Mouse (Mus musculus): ENCODE results near the gene Elf2. TPM values are rescaled to one million over a fixed set of nuclear protein-coding genes. Genes with fewer than 3 reads are reported as not detected.
A peak's percentile ranks its signal among the peaks of the same experiment; 100 is the strongest.

Gene Elf2
- polyA plus RNA-seq, 1 experiment: 18.2 TPM

DNA sequence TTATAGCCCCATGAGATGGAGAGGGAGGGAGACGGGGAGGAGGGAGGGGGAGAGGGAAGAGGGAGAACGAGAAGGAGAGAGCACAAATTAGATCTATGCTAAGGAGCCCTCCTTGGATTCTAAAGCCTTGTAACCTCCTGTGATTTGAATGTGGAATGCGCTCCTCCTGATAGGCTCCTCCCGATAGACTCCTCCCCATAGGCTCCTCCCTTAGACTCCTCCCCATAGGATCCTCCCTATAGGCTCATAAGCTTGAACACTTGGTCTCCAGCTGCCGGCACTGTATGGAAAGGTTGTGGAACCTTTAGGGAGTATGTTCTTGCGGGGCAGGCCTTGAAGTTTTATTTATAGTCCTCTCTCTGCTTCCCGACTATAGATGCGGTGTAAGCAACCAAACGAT is 20.6 kb upstream of the Elf2 start:
- Histone ChIP-seq H3ac (ENCODE audit: control insufficient read depth, insufficient read length) (no peak overlapping the region), H3K79me2 (ENCODE audit: control insufficient read depth, insufficient read depth) (no peaks in the 10 kb centered on the region), H3K36me3 (ENCODE audit: control insufficient read depth, insufficient read depth) (no peaks in the 10 kb centered on the region), H3K4me3 (no peak overlapping the region), H3K4me2 (ENCODE audit: low read depth) (no peak overlapping the region), H3K27me3 (ENCODE audit: control insufficient read depth, insufficient read depth, insufficient read length) (no peaks in the 10 kb centered on the region)
- TF ChIP-seq POLR2A (IDR thresholded peaks at IDR 0.05; ENCODE audit: insufficient read length, low read depth): no peak
- TF ChIP-seq MYOD1 (IDR thresholded peaks at IDR 0.05; ENCODE audit: control insufficient read depth in 1 of 3, insufficient read length in 2 of 3, low read depth in 2 of 3): no peak

DNA sequence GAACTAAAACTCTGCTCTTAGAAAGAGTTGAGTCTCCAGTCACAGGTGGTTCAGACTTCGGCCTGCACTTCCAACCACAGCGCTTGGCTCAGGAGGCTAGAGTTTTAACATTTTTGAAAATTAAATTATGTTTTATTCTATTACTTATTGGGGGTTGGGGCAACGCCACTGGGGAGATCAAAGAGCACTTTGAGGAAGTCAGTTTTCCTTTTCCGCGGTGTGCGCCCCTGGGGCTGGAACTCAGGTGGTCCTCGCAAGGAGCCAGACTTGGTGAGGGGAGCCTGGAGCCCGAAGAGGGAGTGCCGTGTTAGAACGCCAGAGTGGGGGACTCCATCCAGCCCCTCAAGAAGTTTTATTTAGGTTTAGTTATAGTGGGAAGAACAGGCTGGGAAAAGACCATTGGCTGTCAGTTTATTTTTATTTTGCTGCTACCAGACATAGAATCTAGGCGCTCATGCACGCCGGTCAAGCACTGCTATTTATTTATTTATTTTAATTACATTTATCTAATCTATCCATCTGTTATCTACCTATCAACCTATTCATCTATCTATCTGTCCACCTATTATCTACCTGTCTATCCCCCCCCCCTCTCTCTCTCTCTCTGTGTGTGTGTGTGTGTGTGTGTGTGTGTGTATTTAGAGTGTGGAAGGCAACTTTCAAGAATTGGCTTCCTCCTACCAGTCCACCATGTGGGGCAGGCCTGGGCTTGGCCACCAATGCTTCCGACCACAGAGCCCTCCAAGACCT is 19.3 kb upstream of the Elf2 start:
- Histone ChIP-seq H3K4me2 (ENCODE audit: low read depth) (no peak overlapping the region), H3ac (ENCODE audit: control insufficient read depth, insufficient read length) (peak overlapping the region; percentile 31), H3K4me3 (peak overlapping the region; percentile 66), H3K27me3 (ENCODE audit: control insufficient read depth, insufficient read depth, insufficient read length) (no peaks in the 10 kb centered on the region), H3K79me2 (ENCODE audit: control insufficient read depth, insufficient read depth) (no peaks in the 10 kb centered on the region), H3K36me3 (ENCODE audit: control insufficient read depth, insufficient read depth) (no peaks in the 10 kb centered on the region)
- TF ChIP-seq REST (IDR thresholded peaks at IDR 0.05; ENCODE audit: insufficient read depth, insufficient read length) (no peak), MYOG (IDR thresholded peaks at IDR 0.05; ENCODE audit: control insufficient read depth in 1 of 3, insufficient read depth in 1 of 3, insufficient read length in 2 of 3, low read depth in 2 of 3) (no peak), POLR2A (IDR thresholded peaks at IDR 0.05; ENCODE audit: insufficient read length, low read depth) (no peak), MYOD1 (IDR thresholded peaks at IDR 0.05; ENCODE audit: control insufficient read depth in 1 of 3, insufficient read length in 2 of 3, low read depth in 2 of 3) (no peak), SRF (IDR thresholded peaks at IDR 0.05; ENCODE audit: control insufficient read depth, insufficient read length, low read depth) (no peak), CEBPB (IDR thresholded peaks at IDR 0.05; ENCODE audit: insufficient read depth, poor library complexity, severe bottlenecking) (no peak), E2F4 (IDR thresholded peaks at IDR 0.05; ENCODE audit: insufficient read depth) (no peak), POLR2AphosphoS2 (IDR thresholded peaks at IDR 0.05; ENCODE audit: insufficient read length, low read depth) (no peak), TCF12 (IDR thresholded peaks at IDR 0.05; ENCODE audit: insufficient read depth, poor library complexity, severe bottlenecking) (no peak), TCF3 (IDR thresholded peaks at IDR 0.05; ENCODE audit: insufficient read length, low read depth) (no peak), USF1 (IDR thresholded peaks at IDR 0.05; ENCODE audit: low read depth) (no peak), MAX (IDR thresholded peaks at IDR 0.05; ENCODE audit: low read depth) (no peak)

DNA sequence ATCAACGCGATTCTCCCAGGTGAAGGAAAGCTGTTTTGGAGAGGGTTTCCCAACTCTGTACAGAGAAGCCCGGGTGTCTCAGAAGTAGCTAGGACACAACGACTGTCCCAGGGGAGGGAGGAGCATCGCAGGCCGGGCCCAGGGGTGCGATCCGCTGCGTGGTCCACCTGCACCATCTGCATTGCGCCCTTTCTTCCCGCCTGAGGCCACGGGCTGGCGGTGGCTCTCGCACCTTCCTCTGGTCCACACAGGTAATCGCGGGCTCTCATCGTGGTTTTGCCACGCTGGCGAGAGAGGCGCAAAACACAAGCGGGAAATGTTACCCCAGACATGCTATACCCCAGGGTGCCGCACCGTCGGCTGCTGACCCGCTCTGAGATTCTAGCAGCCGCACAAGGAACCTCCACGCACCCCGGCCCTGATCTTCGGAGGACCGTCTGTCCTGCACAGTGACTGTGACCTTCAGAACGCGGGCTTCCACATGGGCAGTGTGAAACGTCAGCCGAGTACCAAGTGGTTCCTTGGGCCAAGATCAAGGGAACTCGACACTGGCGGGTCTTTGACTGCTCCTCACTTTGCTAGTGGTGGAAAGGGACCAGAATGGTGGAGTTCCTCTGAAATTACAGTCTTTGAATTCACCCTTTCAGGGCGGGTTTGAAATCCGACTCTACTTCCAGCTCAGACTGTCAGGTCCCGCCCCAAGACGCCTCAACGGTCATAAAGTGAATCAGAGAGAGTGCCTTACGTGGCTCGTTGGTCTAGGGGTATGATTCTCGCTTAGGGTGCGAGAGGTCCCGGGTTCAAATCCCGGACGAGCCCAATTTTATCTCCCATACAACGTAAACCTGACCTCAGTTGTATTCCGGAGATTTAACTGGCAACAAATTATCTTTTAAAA is 18.4 kb upstream of the Elf2 start:
- no peaks in the 10 kb centered on the region for H3K79me2 ChIP-seq (ENCODE audit: control insufficient read depth, insufficient read depth)
- peak overlapping the region; percentile 67 for H3K4me2 ChIP-seq (ENCODE audit: low read depth)
- TF ChIP-seq E2F4 (IDR thresholded peaks at IDR 0.05; ENCODE audit: insufficient read depth) (peak; percentile 20), POLR2A (IDR thresholded peaks at IDR 0.05; ENCODE audit: insufficient read length, low read depth) (peak; percentile 16), MYOD1 (IDR thresholded peaks at IDR 0.05; ENCODE audit: control insufficient read depth in 1 of 3, insufficient read length in 2 of 3, low read depth in 2 of 3) (no peak)
- H3K36me3 ChIP-seq (ENCODE audit: control insufficient read depth, insufficient read depth): no peaks in the 10 kb centered on the region
- H3ac ChIP-seq (ENCODE audit: control insufficient read depth, insufficient read length): peak overlapping the region; percentile 31
- H3K27me3 ChIP-seq (ENCODE audit: control insufficient read depth, insufficient read depth, insufficient read length): no peaks in the 10 kb centered on the region
- peak overlapping the region; percentile 66 for H3K4me3 ChIP-seq

DNA sequence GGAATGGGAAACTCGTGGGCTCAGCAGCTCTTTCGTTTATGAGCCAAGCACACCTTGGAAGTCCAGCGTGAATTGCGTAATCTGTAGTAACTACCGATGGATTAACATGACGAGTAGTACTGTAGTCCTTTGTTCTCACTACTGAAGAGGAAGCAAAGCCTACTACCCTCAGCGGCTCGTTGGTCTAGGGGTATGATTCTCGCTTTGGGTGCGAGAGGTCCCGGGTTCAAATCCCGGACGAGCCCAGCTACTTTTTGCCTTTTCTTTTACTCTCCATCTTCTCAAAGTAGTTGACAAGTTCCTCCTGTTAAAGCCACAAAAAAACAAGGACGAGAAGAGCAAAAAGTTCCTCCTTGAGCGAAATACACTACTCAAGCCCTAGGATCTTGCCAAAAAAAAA is 17.7 kb upstream of the Elf2 start:
- Histone ChIP-seq H3K79me2 (ENCODE audit: control insufficient read depth, insufficient read depth) (no peaks in the 10 kb centered on the region), H3K36me3 (ENCODE audit: control insufficient read depth, insufficient read depth) (no peaks in the 10 kb centered on the region), H3K4me3 (peak overlapping the region; percentile 66), H3ac (ENCODE audit: control insufficient read depth, insufficient read length) (peak overlapping the region; percentile 31), H3K27me3 (ENCODE audit: control insufficient read depth, insufficient read depth, insufficient read length) (no peaks in the 10 kb centered on the region), H3K4me2 (ENCODE audit: low read depth) (peak overlapping the region; percentile 67)
- TF ChIP-seq CEBPB (IDR thresholded peaks at IDR 0.05; ENCODE audit: insufficient read depth, poor library complexity, severe bottlenecking) (peak; percentile 97), REST (IDR thresholded peaks at IDR 0.05; ENCODE audit: insufficient read depth, insufficient read length) (no peak)

DNA sequence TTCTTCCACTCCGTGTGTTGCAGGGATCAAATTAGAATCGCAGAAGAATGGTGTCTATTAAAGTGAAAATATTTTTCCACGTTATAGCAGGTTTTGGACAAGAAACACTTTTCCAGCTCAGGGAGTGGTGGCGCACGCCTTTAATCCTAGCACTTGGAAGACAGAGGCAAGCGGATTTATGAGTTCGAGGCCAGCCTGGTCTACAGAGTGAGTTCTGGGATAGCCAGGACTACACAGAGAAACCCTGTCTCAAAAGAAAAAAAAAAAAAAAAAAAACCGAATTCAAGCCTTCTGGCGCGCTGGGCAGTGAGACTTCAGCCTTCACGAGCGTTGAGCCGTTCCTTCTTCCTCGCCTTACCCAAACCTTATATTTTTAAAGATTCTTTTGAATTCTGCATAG is 17.2 kb upstream of the Elf2 start:
- Histone ChIP-seq H3K4me3 (peak overlapping the region; percentile 66), H3ac (ENCODE audit: control insufficient read depth, insufficient read length) (no peak overlapping the region), H3K27me3 (ENCODE audit: control insufficient read depth, insufficient read depth, insufficient read length) (no peaks in the 10 kb centered on the region), H3K36me3 (ENCODE audit: control insufficient read depth, insufficient read depth) (no peaks in the 10 kb centered on the region), H3K4me2 (ENCODE audit: low read depth) (peak overlapping the region; percentile 67), H3K79me2 (ENCODE audit: control insufficient read depth, insufficient read depth) (no peaks in the 10 kb centered on the region)
- TF ChIP-seq USF1 (IDR thresholded peaks at IDR 0.05; ENCODE audit: low read depth): no peak
- TF ChIP-seq MYOD1 (IDR thresholded peaks at IDR 0.05; ENCODE audit: control insufficient read depth in 1 of 3, insufficient read length in 2 of 3, low read depth in 2 of 3): no peak
- no peak for TF ChIP-seq SRF (IDR thresholded peaks at IDR 0.05; ENCODE audit: control insufficient read depth, insufficient read length, low read depth)
- TF ChIP-seq POLR2A (IDR thresholded peaks at IDR 0.05; ENCODE audit: insufficient read length, low read depth): no peak
- no peak for TF ChIP-seq E2F4 (IDR thresholded peaks at IDR 0.05; ENCODE audit: insufficient read depth)
- no peak for TF ChIP-seq POLR2AphosphoS2 (IDR thresholded peaks at IDR 0.05; ENCODE audit: insufficient read length, low read depth)
- no peak for TF ChIP-seq REST (IDR thresholded peaks at IDR 0.05; ENCODE audit: insufficient read depth, insufficient read length)
- TF ChIP-seq MYOG (IDR thresholded peaks at IDR 0.05; ENCODE audit: control insufficient read depth in 1 of 3, insufficient read depth in 1 of 3, insufficient read length in 2 of 3, low read depth in 2 of 3): no peak
- no peak for TF ChIP-seq TCF12 (IDR thresholded peaks at IDR 0.05; ENCODE audit: insufficient read depth, poor library complexity, severe bottlenecking)
- no peak for TF ChIP-seq MAX (IDR thresholded peaks at IDR 0.05; ENCODE audit: low read depth)
- TF ChIP-seq CEBPB (IDR thresholded peaks at IDR 0.05; ENCODE audit: insufficient read depth, poor library complexity, severe bottlenecking): no peak
- no peak for TF ChIP-seq TCF3 (IDR thresholded peaks at IDR 0.05; ENCODE audit: insufficient read length, low read depth)
